Mouse (Mus musculus) forebrain, embryonic 11.5 days (tissue): ENCODE results near the gene Dhh. TPM values are rescaled to one million over a fixed set of nuclear protein-coding genes. Genes with fewer than 3 reads are reported as not detected.

Experiments
- ATAC-seq: fragments of 200-750 bp; cut with Nextera tagmentation; replicated peaks from 2 replicates; pipeline ENCODE4 v1.8.0; 2017; ENCODE audit warnings: moderate TSS enrichment; ENCODE audit not compliant: low FRiP score
- DNase-seq: peaks from one replicate; pipeline ENCODE4 v3.0.0-alpha.2; 2017; ENCODE audit warnings: low spot score
- H3K27ac ChIP-seq: fragments of 300-500 bp; sonication (generic); 2 replicates; pipeline ENCODE4 v1.5.1; 2014; ENCODE audit warnings: low read depth, low read length
- H3K27me3 ChIP-seq: fragments of 300-500 bp; sonication (generic); 2 replicates; pipeline ENCODE4 v1.6.1; 2014; ENCODE audit warnings: mild to moderate bottlenecking, low read length, mixed read lengths; ENCODE audit not compliant: control insufficient read depth, insufficient read depth
- H3K36me3 ChIP-seq: fragments of 300-500 bp; sonication (generic); 2 replicates; pipeline ENCODE4 v1.6.1; 2014; ENCODE audit warnings: mild to moderate bottlenecking, low read length, moderate library complexity, mixed read lengths; ENCODE audit not compliant: control insufficient read depth, insufficient read depth
- H3K4me1 ChIP-seq: fragments of 300-500 bp; sonication (generic); replicated peaks from 2 replicates; pipeline ENCODE4 v1.6.1; 2014; ENCODE audit warnings: low read length, mixed read lengths; ENCODE audit not compliant: control insufficient read depth, insufficient read depth
- H3K4me2 ChIP-seq: fragments of 300-500 bp; sonication (generic); 2 replicates; pipeline ENCODE4 v1.6.1; 2014; ENCODE audit warnings: low read depth, mild to moderate bottlenecking, low read length, moderate library complexity, mixed read lengths; ENCODE audit not compliant: severe bottlenecking
- H3K4me3 ChIP-seq: fragments of 300-500 bp; sonication (generic); 2 replicates; pipeline ENCODE4 v1.5.1; 2014; ENCODE audit warnings: low read depth, low read length
- H3K9ac ChIP-seq: fragments of 300-500 bp; sonication (generic); 2 replicates; pipeline ENCODE4 v1.6.1; 2014; ENCODE audit warnings: low read length
- H3K9me3 ChIP-seq: fragments of 300-500 bp; sonication (generic); 2 replicates; pipeline ENCODE4 v1.6.1; 2016; ENCODE audit warnings: low read length, mixed read lengths; ENCODE audit not compliant: control insufficient read depth
- WGBS: fragments of 180-500 bp; shearing (Covaris S2); extraction: QIAGEN DNeasy Blood & Tissue Kit; methylation state at CpG from one replicate; pipeline ENCODE4 v1.1.7; 2014; 5-methylcytosine and 5-hydroxymethylcytosine counted together
- polyA plus RNA-seq: library from polyadenylated mRNA; unstranded; fragments of >200 nt; fragmentation: Nextera tagmentation; extraction: Ambion mirVana; gene quantifications from 2 replicates; pipeline ENCODE4 v1.2.1, GENCODE M21; 2014

Gene Dhh
- polyA plus RNA-seq, 1 experiment from 2014 or later: 0.28 TPM

DNA sequence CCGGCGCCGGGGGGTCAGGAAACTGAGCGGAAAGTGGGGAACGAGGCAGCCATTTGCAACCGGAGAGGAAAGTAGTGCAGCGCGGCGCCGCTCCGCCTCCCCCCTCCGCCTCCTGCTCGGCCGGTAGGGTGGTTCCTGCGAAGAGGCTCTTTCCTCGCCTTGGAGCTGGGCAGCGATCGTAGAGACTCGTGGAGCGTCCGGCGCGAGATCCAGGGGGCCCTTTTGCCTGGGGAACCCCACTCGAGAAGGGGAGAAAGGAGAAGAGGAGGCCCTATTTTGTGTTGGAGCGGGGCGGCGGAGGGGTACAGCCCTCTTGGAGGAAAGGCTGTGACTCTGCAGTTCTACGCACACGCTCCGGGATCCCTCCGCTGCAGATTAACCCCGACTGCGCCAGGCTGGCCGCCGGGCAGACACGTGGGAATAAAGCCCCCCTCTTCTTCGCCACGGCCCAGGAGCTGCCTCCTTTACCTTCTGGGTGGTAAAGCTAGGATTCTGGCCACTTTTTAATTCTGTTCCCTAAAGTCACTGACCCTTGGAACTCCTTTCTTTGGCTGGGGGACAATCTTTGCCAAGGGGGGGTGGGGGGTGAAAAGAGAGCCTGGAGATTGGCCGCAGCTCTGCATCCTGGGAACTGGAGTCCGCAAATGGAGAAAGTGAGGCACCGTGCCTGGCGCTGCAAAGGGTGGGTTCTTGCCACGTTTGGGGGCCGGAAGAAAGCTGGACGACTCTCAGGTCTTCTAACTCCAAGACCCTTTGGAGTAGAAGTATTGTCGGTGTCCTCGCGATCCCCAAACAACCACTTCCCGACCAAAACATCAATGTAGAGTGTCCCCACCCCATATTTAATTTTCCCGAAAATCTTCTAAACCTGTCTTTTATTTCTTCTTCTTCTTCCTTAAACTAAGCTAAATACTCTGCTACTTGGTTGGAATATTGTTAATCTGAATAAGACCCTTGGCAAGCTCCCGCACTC lies 26.1 kb downstream of the Dhh start:
- Histone ChIP-seq H3K36me3 (no peaks in the 10 kb centered on the region), H3K9ac (peak overlapping the region; percentile 99), H3K27me3 (no peaks in the 10 kb centered on the region), H3K4me2 (peak overlapping the region; percentile 98), H3K9me3 (no peaks in the 10 kb centered on the region), H3K4me3 (peak overlapping the region; percentile 99), H3K27ac (peak overlapping the region; percentile 95), H3K4me1 (peaks cover 24% of the 10 kb centered on the region)
- WGBS: 2% methylated on average over 51 of the region's 51 CpGs
- ATAC-seq (peak; percentile 81), DNase-seq (peak; percentile 97)

DNA sequence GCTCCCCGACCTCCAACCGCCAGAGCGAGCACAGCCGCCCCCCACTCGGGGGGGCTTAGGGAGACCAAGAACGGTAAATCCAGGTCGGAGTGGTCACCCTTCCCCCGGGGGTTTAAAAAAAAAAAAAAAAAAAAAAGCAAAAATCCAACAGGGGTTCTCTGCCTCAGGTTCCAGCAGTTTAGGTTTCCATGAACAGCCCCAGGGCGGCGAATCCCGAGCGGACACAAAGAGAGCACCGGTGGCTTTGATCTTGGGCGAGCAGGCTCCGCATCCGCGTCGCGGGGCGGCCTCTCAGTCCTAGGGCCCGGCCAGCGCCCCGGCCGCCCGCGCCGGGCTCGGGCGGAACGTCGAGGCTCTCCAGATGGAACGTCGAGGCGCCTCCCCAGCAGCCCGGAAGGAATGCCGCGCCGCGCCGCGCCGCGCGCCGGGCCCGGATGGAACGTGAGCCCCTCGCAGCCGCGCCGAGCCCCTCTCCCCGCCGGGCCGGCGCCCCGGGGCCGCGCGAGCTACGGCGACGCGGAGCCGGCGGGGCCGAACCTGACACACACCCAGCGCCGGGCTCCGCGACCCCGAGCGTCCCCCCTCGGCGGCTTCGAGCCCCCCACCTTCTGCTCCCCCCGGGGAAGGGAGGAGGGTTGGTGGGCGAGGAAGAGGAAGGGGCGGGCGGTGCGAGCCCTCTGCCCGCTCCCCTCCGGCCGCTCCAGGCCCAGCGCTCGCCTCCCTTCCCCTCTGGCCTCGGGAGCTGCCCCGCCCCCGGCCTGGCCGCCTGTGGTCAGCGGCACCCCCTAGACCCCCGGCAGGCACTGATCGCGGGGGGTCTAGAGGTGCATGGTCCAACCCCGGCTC lies 27.0 kb downstream of the Dhh start, which contains the start of gene Kmt2d:
TSS of gene Kmt2d (minus strand) at position 135 of the 846 bp plus-strand sequence.
- peaks cover 24% of the 10 kb centered on the region for H3K4me1 ChIP-seq
- H3K27me3 ChIP-seq: no peaks in the 10 kb centered on the region
- WGBS: under 1% methylated on average over 45 of the region's 94 CpGs
- peak within 1 kb of the TSS; percentile 98 for H3K4me2 ChIP-seq
- ATAC-seq: peak; percentile 68
- H3K4me3 ChIP-seq: peak within 1 kb of the TSS; percentile 99
- no peaks in the 10 kb centered on the region for H3K36me3 ChIP-seq
- no peaks in the 10 kb centered on the region for H3K9me3 ChIP-seq
- peak within 1 kb of the TSS; percentile 95 for H3K27ac ChIP-seq
- DNase-seq: no peak
- H3K9ac ChIP-seq: peak within 1 kb of the TSS; percentile 99

DNA sequence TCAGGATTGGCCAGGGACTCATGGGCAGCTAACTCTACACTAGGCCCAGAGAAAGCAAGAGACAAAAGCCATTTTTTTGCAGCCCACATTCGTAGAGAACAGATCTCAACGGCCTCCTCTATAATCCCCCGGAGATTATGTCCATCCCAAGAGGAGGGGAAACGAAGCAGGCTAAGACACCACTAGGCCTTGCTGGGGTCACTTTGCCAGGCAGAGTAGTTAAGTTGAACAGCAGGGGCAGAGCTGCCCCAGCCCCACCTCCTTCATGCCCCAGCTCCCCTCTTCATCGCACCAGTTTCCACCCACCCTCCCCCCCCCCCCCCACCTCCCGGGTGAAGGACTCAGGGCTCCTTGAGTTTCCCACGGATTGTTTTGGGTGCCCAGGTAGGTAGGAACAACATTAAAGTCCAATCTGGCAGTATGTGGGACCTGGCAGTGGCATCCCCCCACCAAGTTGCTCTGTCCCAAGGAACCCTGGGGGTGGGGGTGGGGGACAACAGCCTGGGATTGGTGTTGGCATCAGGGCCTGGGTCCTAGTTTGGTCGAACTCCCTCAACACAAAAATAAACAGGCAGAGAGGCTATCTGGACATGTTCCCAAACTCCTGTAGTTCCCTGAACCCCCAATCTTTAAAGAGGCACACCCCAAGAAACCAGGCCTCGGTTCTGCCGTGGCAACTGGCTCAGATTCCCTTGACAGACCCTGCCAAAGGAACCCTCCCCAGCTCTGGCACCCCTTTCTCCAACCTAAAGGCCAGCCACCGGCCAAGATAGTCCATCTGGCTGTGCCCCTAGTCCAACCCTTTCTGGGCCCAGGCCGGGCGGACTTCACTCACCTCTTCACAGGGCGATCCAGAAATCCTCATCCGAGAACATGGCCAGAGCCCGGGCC lies 27.9 kb downstream of the Dhh start:
- Histone ChIP-seq H3K9ac (peak overlapping the region; percentile 99), H3K36me3 (peaks cover 5% of the 10 kb centered on the region), H3K4me2 (peak overlapping the region; percentile 98), H3K27ac (peak overlapping the region; percentile 95), H3K9me3 (no peaks in the 10 kb centered on the region), H3K4me1 (peaks cover 24% of the 10 kb centered on the region), H3K27me3 (no peaks in the 10 kb centered on the region), H3K4me3 (peak overlapping the region; percentile 99)
- DNase-seq: peak; percentile 60
- WGBS: under 1% methylated on average over 15 of the region's 16 CpGs
- ATAC-seq: no peak

DNA sequence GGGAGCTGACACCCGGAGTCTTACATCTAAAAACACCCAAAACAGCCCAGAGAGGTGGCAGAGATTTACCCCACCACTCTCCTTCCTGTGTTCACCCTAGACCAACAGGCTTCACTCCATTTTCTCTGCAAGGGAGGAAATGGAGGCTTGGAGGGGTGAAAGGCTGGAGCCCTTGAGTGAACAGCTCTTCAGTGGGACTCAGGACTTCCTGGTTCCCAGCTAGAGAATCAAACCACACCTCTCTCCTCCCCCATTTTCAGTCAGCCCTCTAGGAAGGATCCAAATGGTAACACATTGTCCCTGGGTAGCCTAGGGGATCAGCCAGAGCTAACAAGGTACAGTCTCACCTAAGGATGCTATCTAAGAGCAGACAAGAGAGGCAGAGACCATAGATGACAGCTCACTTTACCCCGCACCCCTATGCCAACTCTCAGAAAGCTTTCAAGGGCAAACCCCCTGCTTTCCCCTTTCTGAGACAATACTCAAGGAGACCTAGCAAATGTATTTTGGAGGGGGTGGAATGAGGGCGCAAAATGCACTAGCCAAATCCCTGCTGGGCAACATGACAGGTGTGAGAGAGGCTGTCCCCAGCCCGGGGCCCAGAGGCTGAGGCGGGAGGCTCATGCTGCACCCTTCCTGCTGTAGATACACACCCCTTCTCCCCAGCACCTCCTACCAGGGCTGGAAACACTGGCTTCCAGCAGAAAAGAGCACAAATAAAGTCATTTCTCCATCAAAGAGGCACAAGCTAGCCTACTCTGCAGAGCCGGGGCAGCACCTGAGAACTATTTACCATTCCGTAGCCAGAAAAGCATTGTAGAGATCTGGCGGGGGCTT lies 28.8 kb downstream of the Dhh start:
- peaks cover 13% of the 10 kb centered on the region for H3K36me3 ChIP-seq
- peak overlapping the region; percentile 98 for H3K4me2 ChIP-seq
- no peaks in the 10 kb centered on the region for H3K9me3 ChIP-seq
- ATAC-seq (no peak), DNase-seq (peak; percentile 53)
- H3K9ac ChIP-seq: peak overlapping the region; percentile 99
- 21% methylated on average over 8 of the region's 8 CpGs for WGBS
- no peaks in the 10 kb centered on the region for H3K27me3 ChIP-seq
- H3K4me1 ChIP-seq: peaks cover 24% of the 10 kb centered on the region
- H3K27ac ChIP-seq: 0 out of 2 replicates have a peak overlapping the region, but pooled peaks have one; percentile 37
- peak overlapping the region; percentile 99 for H3K4me3 ChIP-seq

DNA sequence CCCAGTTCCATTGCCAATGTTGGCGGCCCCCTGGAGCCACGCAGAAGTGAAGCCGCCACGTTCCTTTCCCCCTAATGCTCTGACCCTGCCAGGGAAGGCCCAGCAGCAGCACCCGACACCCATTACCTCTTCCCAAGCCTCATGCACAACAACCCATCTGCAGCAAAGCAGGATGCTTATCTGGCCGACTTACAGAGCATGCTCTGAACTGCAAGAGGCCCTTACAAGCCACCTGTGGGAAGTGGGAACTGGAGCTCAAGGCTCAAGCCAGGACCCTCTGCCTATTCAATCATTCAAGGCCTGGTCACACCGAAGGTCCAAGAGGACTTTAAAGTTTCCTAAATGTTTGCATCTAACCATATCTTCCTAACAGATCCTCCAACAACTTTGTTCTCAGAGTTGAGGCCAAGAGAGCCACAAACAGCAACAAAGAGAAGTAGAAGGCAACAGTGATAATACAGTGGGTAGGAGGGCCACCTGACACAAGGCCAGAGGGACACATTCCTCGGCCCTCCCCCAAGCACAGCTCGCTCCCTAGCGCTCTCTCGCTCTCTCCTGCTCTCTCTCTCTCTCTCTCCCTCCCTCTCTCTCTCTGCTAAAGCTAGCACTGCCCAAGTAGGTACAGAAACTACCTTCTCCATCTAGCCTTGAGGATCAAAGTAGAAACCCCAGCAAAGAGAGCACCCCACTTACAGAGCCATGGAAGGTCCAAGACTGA lies 29.8 kb downstream of the Dhh start:
- 37% methylated on average over 11 of the region's 11 CpGs for WGBS
- peak overlapping the region; percentile 99 for H3K4me3 ChIP-seq
- peak overlapping the region; percentile 32; the same call in 1 of the 2 replicates for H3K9ac ChIP-seq
- no peak overlapping the region for H3K27ac ChIP-seq
- H3K4me2 ChIP-seq: peak overlapping the region; percentile 98
- no peaks in the 10 kb centered on the region for H3K9me3 ChIP-seq
- H3K27me3 ChIP-seq: no peaks in the 10 kb centered on the region
- peaks cover 24% of the 10 kb centered on the region for H3K4me1 ChIP-seq
- DNase-seq: no peak
- no peak for ATAC-seq
- H3K36me3 ChIP-seq: peaks cover 14% of the 10 kb centered on the region

DNA sequence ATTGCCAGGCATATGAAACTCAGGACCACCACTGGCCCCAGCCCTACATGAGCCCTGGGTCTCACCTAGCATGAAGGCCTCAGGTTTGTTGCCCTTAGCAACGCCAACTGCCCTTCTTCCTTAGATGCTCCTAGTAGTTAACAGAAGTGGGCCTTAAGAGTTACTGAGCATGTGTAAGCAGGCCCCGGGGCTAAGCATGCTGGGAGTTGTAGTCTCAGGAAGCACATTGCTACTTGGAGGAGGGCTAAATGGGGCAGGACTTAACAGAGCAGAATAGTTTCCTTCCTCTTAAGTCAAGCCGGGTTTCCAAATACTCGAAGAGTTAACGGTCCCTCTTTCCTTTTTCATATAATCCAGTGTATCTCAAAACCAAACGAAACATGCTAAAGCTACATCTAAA lies 31.0 kb downstream of the Dhh start:
- H3K27me3 ChIP-seq: no peaks in the 10 kb centered on the region
- H3K4me2 ChIP-seq: peak overlapping the region; percentile 98; the same call in 1 of the 2 replicates
- H3K9ac ChIP-seq: no peak overlapping the region
- WGBS: 79% methylated on average over 6 of the region's 6 CpGs
- no peak overlapping the region for H3K27ac ChIP-seq
- no peaks in the 10 kb centered on the region for H3K9me3 ChIP-seq
- H3K4me1 ChIP-seq: peaks cover 24% of the 10 kb centered on the region
- H3K4me3 ChIP-seq: no peak overlapping the region
- no peak for DNase-seq
- ATAC-seq: no peak
- H3K36me3 ChIP-seq: peaks cover 20% of the 10 kb centered on the region

DNA sequence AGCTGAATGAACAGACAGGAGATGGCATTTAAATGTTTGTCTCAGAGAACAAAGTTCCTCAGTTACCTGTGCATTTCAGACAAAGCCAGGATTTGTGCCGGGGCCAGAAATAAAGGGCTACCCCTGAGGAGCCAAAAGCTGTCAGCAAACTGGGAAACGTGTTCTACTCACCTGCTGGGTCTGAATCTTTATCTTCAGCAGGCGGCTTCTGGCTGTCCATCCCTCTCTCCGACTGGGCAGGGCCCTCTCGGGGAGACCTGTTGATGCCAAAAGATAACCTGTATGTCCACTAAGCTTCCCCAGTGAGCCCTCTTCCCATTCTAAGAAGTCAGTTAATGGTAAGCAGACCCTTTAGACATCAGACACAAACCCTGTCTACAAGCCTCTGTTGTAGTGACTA lies 31.8 kb downstream of the Dhh start:
- Histone ChIP-seq H3K4me3 (no peak overlapping the region), H3K9ac (no peak overlapping the region), H3K4me2 (no peak overlapping the region), H3K27ac (no peak overlapping the region), H3K36me3 (peaks cover 27% of the 10 kb centered on the region), H3K27me3 (no peaks in the 10 kb centered on the region), H3K4me1 (peaks cover 24% of the 10 kb centered on the region), H3K9me3 (no peaks in the 10 kb centered on the region)
- DNase-seq (no peak), ATAC-seq (no peak)
- WGBS: 85% methylated on average over 5 of the region's 5 CpGs
